Mouse (Mus musculus): ENCODE data around the gene Hdgfl2. TPM values are rescaled to one million over a fixed set of nuclear protein-coding genes. Genes with fewer than 3 reads are reported as not detected.

Gene Hdgfl2
- polyA plus RNA-seq (2012; rRNA removed): 18.2 and 29.5 TPM in 2 replicates
- 26.0 and 36.0 TPM in 2 replicates for polyA plus RNA-seq (2014; fragmentation: Nextera tagmentation; extraction: Ambion mirVana)

DNA sequence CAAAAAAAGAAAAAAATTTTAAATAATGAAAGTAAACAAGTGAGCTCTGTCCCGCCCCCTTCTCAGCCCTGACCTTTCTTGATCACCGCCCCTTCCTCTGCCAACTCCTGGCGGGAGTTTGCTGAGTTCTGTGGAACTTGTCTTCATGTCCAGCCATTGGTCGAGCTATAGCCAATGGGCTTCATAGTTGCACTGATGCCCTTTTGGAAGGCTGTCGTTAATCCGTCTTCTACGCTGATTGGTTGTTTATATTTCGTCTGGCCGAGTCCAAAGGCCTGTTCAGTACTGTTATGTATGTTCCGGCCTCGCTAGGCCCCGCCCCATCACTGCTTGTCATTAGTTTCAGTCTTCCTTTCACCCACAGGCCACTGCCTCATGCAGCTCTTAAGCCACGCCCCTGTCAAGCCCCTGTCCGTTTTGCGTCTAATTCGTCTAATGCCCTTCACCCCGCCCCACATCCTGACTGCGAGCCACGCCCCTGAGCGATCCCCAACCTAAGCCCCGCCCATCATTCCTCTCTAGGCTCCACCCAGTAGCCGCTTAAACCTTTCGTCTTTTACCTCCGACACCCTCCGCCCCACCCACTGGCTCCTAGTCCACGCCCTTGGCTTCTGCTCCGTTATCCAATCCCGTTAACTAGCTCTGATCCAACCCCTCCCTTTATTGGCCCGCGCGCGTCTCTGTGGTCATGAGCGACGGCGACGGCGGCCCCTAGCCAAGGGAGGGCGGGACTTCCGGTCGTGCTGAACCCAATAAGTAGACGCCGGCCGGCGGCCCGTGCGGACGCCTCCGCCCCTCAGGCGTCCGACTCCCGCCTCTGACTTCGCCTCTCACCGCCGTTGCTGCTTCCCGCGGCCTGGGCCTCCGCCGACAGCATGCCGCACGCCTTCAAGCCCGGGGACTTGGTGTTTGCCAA, at the start of gene Hdgfl2:
Gene Hdgfl2, plus strand, starts transcription at position 755 of the 916 bp plus-strand sequence.
- no peaks in the 10 kb centered on the region for H3K9me3 ChIP-seq (ENCODE audit: control insufficient read depth, low read length)
- no peaks in the 10 kb centered on the region for H3K27me3 ChIP-seq (ENCODE audit: control insufficient read depth, insufficient read depth, low read length)
- under 1% methylated on average over 61 of the region's 61 CpGs for WGBS (ENCODE audit: insufficient replicate concordance)
- H3K9ac ChIP-seq (replicated peaks): peak within 1 kb of the TSS; percentile 81
- peak; percentile 89 for ATAC-seq (ENCODE audit: insufficient read depth)
- 0 out of 2 replicates have a peak, but pooled peaks have one; percentile 3 for TF ChIP-seq CTCF (IDR thresholded peaks at IDR 0.05; ENCODE audit: low read depth)
- no peak for TF ChIP-seq EP300 (IDR thresholded peaks at IDR 0.05; ENCODE audit: low read depth)
- H3K4me3 ChIP-seq (ENCODE audit: insufficient read depth in 1 of 2, low read depth in 2 of 2, low read length in 2 of 2): peak within 1 kb of the TSS; percentile 82 to 85
- DNase-seq (ENCODE audit: low read depth in 3 of 3, low spot score in 3 of 3): peak; percentile 99 to 100 (median 99)
- peaks cover 20 to 25% of the 10 kb centered on the region in 2 experiments for H3K4me1 ChIP-seq (replicated peaks; ENCODE audit: control insufficient read depth in 2 of 2, insufficient read depth in 2 of 2, low read length in 1 of 2)
- H3K4me2 ChIP-seq (ENCODE audit: low read depth): peak within 1 kb of the TSS; percentile 84
- peak within 1 kb of the TSS; percentile 48 for H3K27ac ChIP-seq
- peaks cover 9% of the 10 kb centered on the region for H3K36me3 ChIP-seq (replicated peaks; ENCODE audit: control insufficient read depth, insufficient read depth, low read depth)

DNA sequence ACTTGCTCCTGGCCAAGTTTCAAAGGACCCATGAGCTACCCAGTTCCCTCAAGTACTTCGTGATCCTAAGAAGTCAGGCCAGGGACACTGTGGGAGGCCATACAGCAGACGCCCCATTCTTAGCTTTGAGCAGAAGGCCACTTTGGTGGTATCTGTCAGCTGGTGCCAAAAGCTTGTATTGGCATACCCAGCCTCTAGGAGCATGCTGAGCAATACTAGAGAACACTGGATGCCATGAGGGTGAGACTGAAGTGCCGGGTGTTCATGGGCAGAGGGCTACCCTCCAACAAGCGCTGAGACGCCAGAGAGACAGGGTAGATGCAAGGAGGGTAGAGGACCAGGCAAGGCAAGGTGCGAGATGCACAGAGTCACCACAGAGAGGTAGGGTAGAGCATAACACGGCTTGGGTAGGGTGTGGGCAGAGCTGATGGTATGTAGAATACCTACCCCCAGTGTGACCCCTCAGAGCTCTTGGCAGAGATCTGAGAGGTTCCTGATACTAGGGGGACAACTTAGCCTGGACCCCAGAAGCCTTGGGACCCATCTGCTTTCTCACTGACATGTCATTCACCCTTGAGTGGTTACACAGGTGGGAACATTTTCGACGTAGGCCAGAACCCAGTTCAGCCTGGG, 49.1 kb upstream of the Hdgfl2 start:
- no peaks in the 10 kb centered on the region for H3K36me3 ChIP-seq (replicated peaks; ENCODE audit: control insufficient read depth, insufficient read depth, low read depth)
- H3K4me3 ChIP-seq (ENCODE audit: insufficient read depth in 1 of 2, low read depth in 2 of 2, low read length in 2 of 2): no peak overlapping the region
- H3K27me3 ChIP-seq (ENCODE audit: control insufficient read depth, insufficient read depth, low read length): no peaks in the 10 kb centered on the region
- DNase-seq (ENCODE audit: low read depth in 3 of 3, low spot score in 3 of 3) (no peak), ATAC-seq (ENCODE audit: insufficient read depth) (no peak)
- TF ChIP-seq EP300 (IDR thresholded peaks at IDR 0.05; ENCODE audit: low read depth): no peak
- TF ChIP-seq CTCF (IDR thresholded peaks at IDR 0.05; ENCODE audit: low read depth): no peak
- no peak overlapping the region for H3K27ac ChIP-seq
- H3K4me1 ChIP-seq (replicated peaks; ENCODE audit: control insufficient read depth in 2 of 2, insufficient read depth in 2 of 2, low read length in 1 of 2): peaks cover 8 to 25% of the 10 kb centered on the region in 2 experiments
- H3K9ac ChIP-seq (replicated peaks): no peak overlapping the region
- H3K4me2 ChIP-seq (ENCODE audit: low read depth): no peak overlapping the region
- H3K9me3 ChIP-seq (ENCODE audit: control insufficient read depth, low read length): no peaks in the 10 kb centered on the region
- 78% methylated on average over 9 of the region's 9 CpGs for WGBS (ENCODE audit: insufficient replicate concordance)

GRCm38 (mm10) chr17:56030919-56031318, 48.5 kb upstream of the Hdgfl2 start:
- Histone ChIP-seq H3K4me2 (ENCODE audit: low read depth) (no peak overlapping the region), H3K27ac (no peak overlapping the region), H3K9me3 (ENCODE audit: control insufficient read depth, low read length) (no peaks in the 10 kb centered on the region), H3K36me3 (replicated peaks; ENCODE audit: control insufficient read depth, insufficient read depth, low read depth) (no peaks in the 10 kb centered on the region), H3K9ac (replicated peaks) (no peak overlapping the region), H3K4me3 (ENCODE audit: insufficient read depth in 1 of 2, low read depth in 2 of 2, low read length in 2 of 2) (no peak overlapping the region), H3K4me1 (replicated peaks; ENCODE audit: control insufficient read depth in 2 of 2, insufficient read depth in 2 of 2, low read length in 1 of 2) (peaks cover 8 to 24% of the 10 kb centered on the region in 2 experiments), H3K27me3 (ENCODE audit: control insufficient read depth, insufficient read depth, low read length) (no peaks in the 10 kb centered on the region)
- TF ChIP-seq EP300 (IDR thresholded peaks at IDR 0.05; ENCODE audit: low read depth) (no peak), CTCF (IDR thresholded peaks at IDR 0.05; ENCODE audit: low read depth) (peak; percentile 46)
- ATAC-seq (ENCODE audit: insufficient read depth) (peak; percentile 42), DNase-seq (ENCODE audit: low read depth in 3 of 3, low spot score in 3 of 3) (no peak)
- WGBS (ENCODE audit: insufficient replicate concordance): 15% methylated on average over 5 of the region's 5 CpGs

- no peak for ATAC-seq (ENCODE audit: insufficient read depth)
- Histone ChIP-seq H3K4me3 (ENCODE audit: insufficient read depth in 1 of 2, low read depth in 2 of 2, low read length in 2 of 2) (no peak overlapping the region), H3K4me2 (ENCODE audit: low read depth) (no peak overlapping the region), H3K27me3 (ENCODE audit: control insufficient read depth, insufficient read depth, low read length) (no peaks in the 10 kb centered on the region), H3K27ac (no peak overlapping the region), H3K36me3 (replicated peaks; ENCODE audit: control insufficient read depth, insufficient read depth, low read depth) (no peaks in the 10 kb centered on the region), H3K9ac (replicated peaks) (no peak overlapping the region), H3K4me1 (replicated peaks; ENCODE audit: control insufficient read depth in 2 of 2, insufficient read depth in 2 of 2, low read length in 1 of 2) (peaks cover 8 to 24% of the 10 kb centered on the region in 2 experiments), H3K9me3 (ENCODE audit: control insufficient read depth, low read length) (no peaks in the 10 kb centered on the region)
- 80% methylated on average over 7 of the region's 7 CpGs for WGBS (ENCODE audit: insufficient replicate concordance)
- TF ChIP-seq CTCF (IDR thresholded peaks at IDR 0.05; ENCODE audit: low read depth) (no peak), EP300 (IDR thresholded peaks at IDR 0.05; ENCODE audit: low read depth) (no peak)
- DNase-seq (ENCODE audit: low read depth in 3 of 3, low spot score in 3 of 3): no peak
Measured at GRCm38 (mm10) chr17:56031431-56031830, 48.0 kb upstream of the Hdgfl2 start.

Data from liver, embryonic 14.5 days (tissue).